22 mouse cellular contexts compared by ENCODE assay signal in genomic region chr17:7395671-7396070, GRCm38 (mm10). TPM values are rescaled to one million over a fixed set of nuclear protein-coding genes. Genes with fewer than 3 reads are reported as not detected.
DNase-seq lines count a peak whose midpoint lies in the region; TF ChIP-seq lines count a peak whose summit lies in the region.
"Not testable (repeated sequence)": the region's sequence is repeated elsewhere in the genome, so short reads cannot be mapped to it uniquely, and the experiment has no call there.
"Had no signal": no experiment of that assay in that cellular context is flagged by ENCODE, and none has a peak within 500 bp of the region (broad histone marks: within the 10 kb centered on the region; RNA-seq: fewer than 3 reads in every experiment).

No protein-coding gene starts in this region.

- H3K4me1 ChIP-seq in small intestine, adult 2 months (ENCODE audit: control insufficient read depth, insufficient read depth, insufficient read length, low read length) = not testable (repeated sequence)

- H3K27me3 ChIP-seq in small intestine, adult 2 months (ENCODE audit: control insufficient read depth, insufficient read depth, low read length) = not testable (repeated sequence)

- WGBS in small intestine, adult 2 months = 89% methylated on average over 8 of the region's 8 CpGs

- not testable (repeated sequence) for H3K27ac ChIP-seq in small intestine, adult 2 months (ENCODE audit: insufficient read depth, low read depth, low read length)

- H3K4me3 ChIP-seq in small intestine, adult 2 months (ENCODE audit: low read depth, low read length) = peak overlapping the region; percentile 53

- not testable (repeated sequence) for TF ChIP-seq CTCF in small intestine, adult 2 months (IDR thresholded peaks at IDR 0.05; ENCODE audit: extremely low read depth, insufficient read length, insufficient replicate concordance, low read depth, low read length)

- H3K36me3 ChIP-seq in small intestine, adult 2 months (ENCODE audit: control insufficient read depth, insufficient read depth, low read length) = not testable (repeated sequence)

- not testable (repeated sequence) for TF ChIP-seq POLR2A in small intestine, adult 2 months (IDR thresholded peaks at IDR 0.05; ENCODE audit: low read depth, low read length)

- DNase-seq in adrenal gland, adult (ENCODE audit: inconsistent age in 2 of 2, low spot score in 1 of 2) = peak; percentile 49 to 77
- DNase-seq in adrenal gland, adult 2 months = peak; percentile 43
- peak; percentile 20 for DNase-seq in adrenal gland, postnatal 10 days
- DNase-seq in adrenal gland, postnatal 25 days = peak; percentile 14
- peak; percentile 26 to 29 for DNase-seq in adrenal gland, postnatal 36 days
- peak; percentile 80 for DNase-seq in heart, adult 11 months
- DNase-seq in ovary, postnatal 36 days (ENCODE audit: low spot score) = peak; percentile 13

RNA-seq across cellular contexts. Expression of gene Unc93a2, which starts 10.4 kb away (rescaled TPM):
- 1 to 10 TPM; 1.3 to 2.7 TPM for total RNA-seq in adrenal gland, adult 2 months (2021)
- polyA plus RNA-seq in adrenal gland, adult 2 months (2012; rRNA removed) = 1.4 and 2.1 TPM in 2 replicates
- 1 to 10 TPM; 1.8 to 2.0 TPM for total RNA-seq in adrenal gland, postnatal 10 days (2021)
- 2.2 and 5.1 TPM in 2 replicates for total RNA-seq in adrenal gland, postnatal 25 days (2021)
- total RNA-seq in adrenal gland, postnatal 36 days (2021) = 1 to 10 TPM in 1 of 2 experiments, under 1 TPM in 1; 0.23 to 4.0 TPM
- 17.5 and 56.5 TPM in 2 replicates for polyA plus RNA-seq in small intestine, adult 2 months (2012; rRNA removed)
- total RNA-seq: MEL had no signal
- polyA plus RNA-seq: activated CD4-positive, CD25-positive, alpha-beta regulatory T cell, adult 4 months; C2C12; CD4-positive, CD25-positive, alpha-beta regulatory T cell, adult 4 months; cerebellum, adult 2 months; G1E had no signal

RNA-seq across cellular contexts. Expression of gene Gm49630, which starts 23.9 kb away (rescaled TPM):
- total RNA-seq in adrenal gland, adult 2 months (2021) = not detected
- polyA plus RNA-seq in adrenal gland, adult 2 months (2012; rRNA removed) = 0.28 and 1.1 TPM in 2 replicates
- total RNA-seq in adrenal gland, postnatal 10 days (2021) = not detected
- total RNA-seq in adrenal gland, postnatal 25 days (2021) = not detected in 2 replicates
- not detected for total RNA-seq in adrenal gland, postnatal 36 days (2021)
- polyA plus RNA-seq in small intestine, adult 2 months (2012; rRNA removed) = 2.1 TPM in 1 of 2 replicates, not detected in the other
- total RNA-seq: adrenal gland, adult 18-20 months; adrenal gland, adult 8-10 months; adrenal gland, postnatal 14 days; adrenal gland, postnatal 4 days; CH12.LX; ES-E14; G1E; MEL had no signal
- polyA plus RNA-seq: activated CD4-positive, CD25-positive, alpha-beta regulatory T cell, adult 4 months; brain, embryonic 14.5 days; C2C12; CD4-positive, CD25-positive, alpha-beta regulatory T cell, adult 4 months; cerebellum, adult 2 months; G1E; Patski had no signal

RNA-seq across cellular contexts. Expression of gene Ttll2, which starts 43.2 kb away (rescaled TPM):
- not detected for total RNA-seq in adrenal gland, adult 2 months (2021)
- 0.11 TPM in 1 of 2 replicates, not detected in the other for polyA plus RNA-seq in adrenal gland, adult 2 months (2012; rRNA removed)
- total RNA-seq in adrenal gland, postnatal 10 days (2021) = not detected
- total RNA-seq in adrenal gland, postnatal 25 days (2021) = 0.36 TPM in 1 of 2 replicates, not detected in the other
- under 1 TPM in 1 of 2 experiments, not detected in 1; 0.20 TPM for total RNA-seq in adrenal gland, postnatal 36 days (2021)
- polyA plus RNA-seq in small intestine, adult 2 months (2012; rRNA removed) = 1.2 and 3.0 TPM in 2 replicates
- total RNA-seq: adrenal gland, adult 18-20 months; adrenal gland, postnatal 14 days; adrenal gland, postnatal 4 days; CH12.LX; ES-E14; G1E; MEL had no signal
- polyA plus RNA-seq: activated CD4-positive, CD25-positive, alpha-beta regulatory T cell, adult 4 months; brain, embryonic 14.5 days; C2C12; CD4-positive, CD25-positive, alpha-beta regulatory T cell, adult 4 months; cerebellum, adult 2 months; G1E had no signal

Comparison
In these comparisons a context has a peak if more than half of its experiments do, and no peak if none do; other contexts are left out.
1. DNase-seq: peak in every context shown above with its lines; median percentile 80 in heart, adult 11 months; 63 in adrenal gland, adult; 43 in adrenal gland, adult 2 months; 28 in adrenal gland, postnatal 36 days; 20 in adrenal gland, postnatal 10 days; 14 in adrenal gland, postnatal 25 days; 13 in ovary, postnatal 36 days.